Mouse (Mus musculus) intestine, embryonic 15.5 days (tissue): ENCODE results near the gene Fam189a1. TPM values are rescaled to one million over a fixed set of nuclear protein-coding genes. Genes with fewer than 3 reads are reported as not detected.

ENCODE experiments used
- ATAC-seq: fragments of 200-750 bp; cut with Nextera tagmentation; 2 replicates; pipeline ENCODE4 v1.8.0; 2017; ENCODE audit warnings: moderate TSS enrichment, moderate library complexity
- H3K27ac ChIP-seq: fragments of 300-500 bp; sonication (generic); 2 replicates; pipeline ENCODE4 v1.5.1; 2015; ENCODE audit warnings: mild to moderate bottlenecking, inconsistent platforms
- H3K27me3 ChIP-seq: fragments of 300-500 bp; sonication (generic); replicated peaks from 2 replicates; pipeline ENCODE4 v1.6.1; 2015; ENCODE audit warnings: inconsistent platforms
- H3K36me3 ChIP-seq: fragments of 300-500 bp; sonication (generic); 2 replicates; pipeline ENCODE4 v1.6.1; 2015; ENCODE audit warnings: inconsistent platforms
- H3K4me1 ChIP-seq: fragments of 300-500 bp; sonication (generic); replicated peaks from 2 replicates; pipeline ENCODE4 v1.6.1; 2015; ENCODE audit warnings: inconsistent platforms
- H3K4me2 ChIP-seq: fragments of 300-500 bp; sonication (generic); replicated peaks from 2 replicates; pipeline ENCODE4 v1.6.1; 2015; ENCODE audit warnings: mild to moderate bottlenecking, inconsistent platforms
- H3K4me3 ChIP-seq: fragments of 300-500 bp; sonication (generic); replicated peaks from 2 replicates; pipeline ENCODE4 v1.5.1; 2015; ENCODE audit warnings: inconsistent platforms
- H3K9ac ChIP-seq: fragments of 300-500 bp; sonication (generic); 2 replicates; pipeline ENCODE4 v1.6.1; 2015; ENCODE audit warnings: inconsistent platforms
- H3K9me3 ChIP-seq: fragments of 300-500 bp; sonication (generic); 2 replicates; pipeline ENCODE4 v1.6.1; 2016; ENCODE audit warnings: inconsistent platforms
- WGBS: fragments of 180-500 bp; shearing (Covaris S2); methylation state at CpG from one replicate; pipeline ENCODE4 v1.1.7; 2015; 5-methylcytosine and 5-hydroxymethylcytosine counted together
- polyA plus RNA-seq: library from polyadenylated mRNA; unstranded; fragments of >200 nt; fragmentation: Nextera tagmentation; extraction: Ambion mirVana; gene quantifications from 2 replicates; pipeline ENCODE4 v1.2.1, GENCODE M21; 2015

The Fam189a1 gene
- polyA plus RNA-seq, 1 experiment from 2014 or later: 1.4 TPM

DNA sequence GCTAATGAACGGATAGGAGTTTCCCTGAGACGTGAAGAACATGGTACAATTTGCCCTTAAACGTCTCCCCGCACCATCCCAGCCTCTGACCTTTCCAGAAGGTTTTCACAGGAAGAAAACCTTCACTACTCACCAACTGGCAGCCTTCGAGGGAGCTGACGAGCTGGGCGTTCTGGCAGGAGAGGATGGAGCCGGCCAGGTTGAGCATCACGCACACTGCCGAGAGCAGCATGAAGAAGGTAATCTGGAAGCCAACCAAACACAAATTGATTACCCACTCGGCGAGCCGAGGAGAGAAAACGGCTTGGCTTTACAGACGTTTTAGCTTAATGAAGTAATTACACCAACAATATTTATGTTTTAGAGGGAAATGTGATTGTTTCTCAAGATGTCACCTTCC lies 300.4 kb downstream of the Fam189a1 start:
- Histone ChIP-seq H3K27me3 (no peaks in the 10 kb centered on the region), H3K9ac (no peak overlapping the region), H3K36me3 (no peaks in the 10 kb centered on the region), H3K4me3 (no peak overlapping the region), H3K4me1 (no peaks in the 10 kb centered on the region), H3K9me3 (no peaks in the 10 kb centered on the region), H3K4me2 (0 out of 2 replicates have a peak overlapping the region, but pooled peaks have one; percentile 11), H3K27ac (no peak overlapping the region)
- 57% methylated on average over 15 of the region's 15 CpGs for WGBS
- ATAC-seq: no peak

- Histone ChIP-seq H3K4me2 (no peak overlapping the region), H3K9ac (no peak overlapping the region), H3K4me1 (no peaks in the 10 kb centered on the region), H3K27ac (no peak overlapping the region), H3K27me3 (no peaks in the 10 kb centered on the region), H3K4me3 (no peak overlapping the region), H3K36me3 (no peaks in the 10 kb centered on the region), H3K9me3 (no peaks in the 10 kb centered on the region)
- ATAC-seq: no peak
- WGBS: 79% methylated on average over 5 of the region's 10 CpGs
Measured at GRCm38 (mm10) chr7:64855389-64855927, 300.9 kb downstream of the Fam189a1 start.

- Histone ChIP-seq H3K9ac (no peak overlapping the region), H3K27me3 (no peaks in the 10 kb centered on the region)
- no peak for ATAC-seq
Measured at GRCm38 (mm10) chr7:64850791-64851190, 305.6 kb downstream of the Fam189a1 start.

DNA sequence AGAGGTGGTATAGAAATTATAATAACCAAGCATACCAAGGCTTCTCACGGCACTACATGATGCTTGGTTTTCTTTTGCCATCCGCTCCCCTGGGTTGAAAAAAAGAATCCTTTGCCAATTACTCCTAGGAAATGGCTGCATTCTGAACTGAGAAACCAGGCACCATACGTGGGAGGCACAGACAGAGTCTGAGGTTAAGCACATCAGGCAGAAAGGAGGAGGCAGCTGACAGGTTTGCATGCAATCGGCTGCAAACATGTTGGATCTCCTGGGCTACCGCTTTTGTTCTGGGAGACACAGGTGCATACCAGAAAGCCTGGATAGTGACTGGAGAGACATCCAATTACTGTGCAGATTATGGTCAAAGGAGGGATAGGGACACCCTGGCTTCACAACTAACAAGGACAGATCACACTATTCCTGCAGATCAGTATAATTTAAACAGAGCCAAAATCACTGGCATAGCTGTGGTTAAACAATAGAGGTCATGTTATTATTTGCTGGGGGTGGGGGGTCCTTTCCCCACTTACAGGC lies 308.9 kb downstream of the Fam189a1 start:
- 86% methylated on average over 5 of the region's 5 CpGs for WGBS
- Histone ChIP-seq H3K27ac (no peak overlapping the region), H3K27me3 (no peaks in the 10 kb centered on the region), H3K9me3 (no peaks in the 10 kb centered on the region), H3K9ac (no peak overlapping the region), H3K4me2 (no peak overlapping the region), H3K36me3 (no peaks in the 10 kb centered on the region), H3K4me1 (no peaks in the 10 kb centered on the region), H3K4me3 (no peak overlapping the region)
- no peak for ATAC-seq

More at GRCm38 (mm10) chr7:64850791-64851190, 305.6 kb downstream of the Fam189a1 start:
- Histone ChIP-seq H3K9me3 (no peaks in the 10 kb centered on the region), H3K4me3 (no peak overlapping the region), H3K4me2 (no peak overlapping the region), H3K4me1 (no peaks in the 10 kb centered on the region), H3K27ac (no peak overlapping the region), H3K36me3 (no peaks in the 10 kb centered on the region)
- WGBS: 23% methylated on average over 3 of the region's 3 CpGs

DNA sequence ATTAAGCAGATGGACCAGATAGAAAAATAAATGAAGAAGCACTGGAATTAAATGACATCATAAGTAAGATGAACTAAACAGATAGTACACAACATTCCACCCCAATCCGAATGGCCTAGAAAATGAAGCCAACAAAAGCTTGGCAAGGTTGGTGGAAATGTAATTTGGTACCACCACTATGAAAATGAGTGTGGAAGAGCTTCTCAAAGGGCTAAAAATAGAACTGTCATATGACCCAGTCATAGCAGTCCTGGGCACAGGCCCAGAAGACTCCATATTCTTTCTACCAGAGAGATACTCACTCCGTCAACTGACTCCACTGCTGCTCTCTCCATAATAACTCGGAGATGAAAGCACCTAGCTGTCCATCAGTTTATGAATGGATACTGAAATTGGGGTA lies 310.3 kb downstream of the Fam189a1 start:
- no peaks in the 10 kb centered on the region for H3K9me3 ChIP-seq
- no peak overlapping the region for H3K9ac ChIP-seq
- H3K4me3 ChIP-seq: no peak overlapping the region
- H3K4me2 ChIP-seq: no peak overlapping the region
- no peak overlapping the region for H3K27ac ChIP-seq
- no peaks in the 10 kb centered on the region for H3K36me3 ChIP-seq
- WGBS: 76% methylated on average over 3 of the region's 3 CpGs
- no peak for ATAC-seq
- H3K4me1 ChIP-seq: no peaks in the 10 kb centered on the region
- no peaks in the 10 kb centered on the region for H3K27me3 ChIP-seq

- WGBS: 80% methylated on average over 10 of the region's 10 CpGs
- ATAC-seq: no peak
- Histone ChIP-seq H3K4me1 (peaks cover 8% of the 10 kb centered on the region; the same call in 1 of the 2 replicates), H3K27me3 (no peaks in the 10 kb centered on the region), H3K27ac (no peak overlapping the region), H3K9me3 (no peaks in the 10 kb centered on the region), H3K4me2 (no peak overlapping the region), H3K9ac (no peak overlapping the region), H3K36me3 (no peaks in the 10 kb centered on the region), H3K4me3 (no peak overlapping the region)
Measured at GRCm38 (mm10) chr7:64840946-64841659, 315.3 kb downstream of the Fam189a1 start.

GRCm38 (mm10) chr7:64840576-64840895 lies 315.8 kb downstream of the Fam189a1 start:
- Histone ChIP-seq H3K4me3 (peak overlapping the region; percentile 28; the same call in 1 of the 2 replicates), H3K27me3 (no peaks in the 10 kb centered on the region), H3K4me2 (peak overlapping the region; percentile 68), H3K9ac (no peak overlapping the region), H3K4me1 (peaks cover 8% of the 10 kb centered on the region; the same call in 1 of the 2 replicates), H3K36me3 (no peaks in the 10 kb centered on the region), H3K27ac (no peak overlapping the region), H3K9me3 (no peaks in the 10 kb centered on the region)
- 67% methylated on average over 1 of the region's 1 CpGs for WGBS
- ATAC-seq: no peak

- Histone ChIP-seq H3K4me1 (peaks cover 8% of the 10 kb centered on the region; the same call in 1 of the 2 replicates), H3K4me3 (peak overlapping the region; percentile 28), H3K36me3 (no peaks in the 10 kb centered on the region), H3K27ac (0 out of 2 replicates have a peak overlapping the region, but pooled peaks have one; percentile 13), H3K4me2 (peak overlapping the region; percentile 68), H3K9me3 (no peaks in the 10 kb centered on the region), H3K27me3 (no peaks in the 10 kb centered on the region), H3K9ac (no peak overlapping the region)
- under 1% methylated on average over 21 of the region's 21 CpGs for WGBS
- ATAC-seq: peak; percentile 91
Measured at GRCm38 (mm10) chr7:64839801-64840575, 316.4 kb downstream of the Fam189a1 start.

DNA sequence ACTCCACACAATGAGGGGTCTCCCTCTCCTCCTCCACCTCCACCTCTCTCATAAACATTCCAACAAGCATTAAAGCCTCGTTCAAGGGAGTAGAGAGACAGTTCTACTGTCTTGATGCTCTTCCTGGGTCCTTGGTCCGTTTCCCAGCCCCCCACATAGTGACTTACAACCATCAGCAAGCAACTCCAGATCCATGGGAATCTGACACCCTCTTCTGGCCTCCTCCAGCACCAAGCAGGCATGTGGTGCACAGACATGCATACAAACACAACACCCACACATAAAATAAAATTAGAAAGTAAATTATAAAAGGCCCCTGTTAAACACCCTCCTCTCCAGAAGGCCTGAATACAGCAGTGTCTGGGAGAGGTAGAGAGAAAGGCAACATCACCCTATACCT lies 317.1 kb downstream of the Fam189a1 start:
- Histone ChIP-seq H3K9me3 (no peaks in the 10 kb centered on the region), H3K4me2 (peak overlapping the region; percentile 68; the same call in 1 of the 2 replicates), H3K27me3 (no peaks in the 10 kb centered on the region), H3K4me1 (peaks cover 8% of the 10 kb centered on the region; the same call in 1 of the 2 replicates), H3K4me3 (no peak overlapping the region), H3K27ac (no peak overlapping the region), H3K36me3 (no peaks in the 10 kb centered on the region), H3K9ac (no peak overlapping the region)
- no peak; the same call in 1 of the 2 replicates for ATAC-seq
- 55% methylated on average over 2 of the region's 2 CpGs for WGBS

GRCm38 (mm10) chr7:64830214-64830995 lies 326.0 kb downstream of the Fam189a1 start:
- Histone ChIP-seq H3K9me3 (no peaks in the 10 kb centered on the region), H3K4me1 (no peaks in the 10 kb centered on the region), H3K4me3 (no peak overlapping the region), H3K4me2 (no peak overlapping the region), H3K36me3 (no peaks in the 10 kb centered on the region), H3K27ac (no peak overlapping the region), H3K9ac (no peak overlapping the region), H3K27me3 (no peaks in the 10 kb centered on the region)
- WGBS: 37% methylated on average over 5 of the region's 5 CpGs
- no peak for ATAC-seq

GRCm38 (mm10) chr7:64821081-64821480 lies 335.3 kb downstream of the Fam189a1 start:
- H3K9me3 ChIP-seq: no peaks in the 10 kb centered on the region
- no peak for ATAC-seq
- H3K4me3 ChIP-seq: no peak overlapping the region
- H3K27ac ChIP-seq: no peak overlapping the region
- no peaks in the 10 kb centered on the region for H3K27me3 ChIP-seq
- H3K4me1 ChIP-seq: no peaks in the 10 kb centered on the region
- no peaks in the 10 kb centered on the region for H3K36me3 ChIP-seq
- H3K4me2 ChIP-seq: no peak overlapping the region
- no peak overlapping the region for H3K9ac ChIP-seq
- 87% methylated on average over 5 of the region's 5 CpGs for WGBS

- H3K9ac ChIP-seq: no peak overlapping the region
- no peak overlapping the region for H3K27ac ChIP-seq
- H3K9me3 ChIP-seq: no peaks in the 10 kb centered on the region
- ATAC-seq: no peak
- H3K27me3 ChIP-seq: no peaks in the 10 kb centered on the region
- H3K4me2 ChIP-seq: no peak overlapping the region
- WGBS: 64% methylated on average over 9 of the region's 9 CpGs
- H3K4me3 ChIP-seq: no peak overlapping the region
- no peaks in the 10 kb centered on the region for H3K36me3 ChIP-seq
- no peaks in the 10 kb centered on the region for H3K4me1 ChIP-seq
Measured at GRCm38 (mm10) chr7:64819683-64820082, 336.7 kb downstream of the Fam189a1 start.
